Mouse (Mus musculus): ENCODE measurements around the gene Tek.
"Not testable (repeated sequence)": the region's sequence is repeated elsewhere in the genome, so short reads cannot be mapped to it uniquely, and the experiment has no call there.

Tek gene

DNA sequence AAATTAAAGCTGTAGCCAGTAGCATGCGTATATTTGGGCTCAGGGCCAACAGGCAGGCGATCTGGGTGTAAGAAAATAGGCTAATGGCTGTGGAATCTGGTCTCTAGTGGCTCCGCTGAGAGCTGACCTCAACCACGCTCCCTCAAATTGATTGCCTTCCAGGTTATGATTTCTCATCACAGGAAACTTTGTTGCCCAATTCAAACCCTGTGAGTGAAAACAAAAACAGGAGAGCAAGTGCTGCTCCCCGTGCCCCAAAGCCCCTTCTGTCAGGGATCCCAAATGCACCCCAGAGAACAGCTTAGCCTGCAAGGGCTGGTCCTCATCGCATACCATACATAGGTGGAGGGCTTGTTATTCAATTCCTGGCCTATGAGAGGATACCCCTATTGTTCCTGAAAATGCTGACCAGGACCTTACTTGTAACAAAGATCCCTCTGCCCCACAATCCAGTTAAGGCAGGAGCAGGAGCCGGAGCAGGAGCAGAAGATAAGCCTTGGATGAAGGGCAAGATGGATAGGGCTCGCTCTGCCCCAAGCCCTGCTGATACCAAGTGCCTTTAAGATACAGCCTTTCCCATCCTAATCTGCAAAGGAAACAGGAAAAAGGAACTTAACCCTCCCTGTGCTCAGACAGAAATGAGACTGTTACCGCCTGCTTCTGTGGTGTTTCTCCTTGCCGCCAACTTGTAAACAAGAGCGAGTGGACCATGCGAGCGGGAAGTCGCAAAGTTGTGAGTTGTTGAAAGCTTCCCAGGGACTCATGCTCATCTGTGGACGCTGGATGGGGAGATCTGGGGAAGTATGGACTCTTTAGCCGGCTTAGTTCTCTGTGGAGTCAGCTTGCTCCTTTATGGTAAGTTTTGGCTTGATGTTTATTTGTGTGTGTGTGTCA, at the start of gene Tek:
Gene Tek (plus strand): TSS at position 452 of the 894 bp plus-strand sequence.
- DNase-seq (ENCODE audit: low spot score in 2 of 2): peak in 1 of 2 experiments; percentile 35

DNA sequence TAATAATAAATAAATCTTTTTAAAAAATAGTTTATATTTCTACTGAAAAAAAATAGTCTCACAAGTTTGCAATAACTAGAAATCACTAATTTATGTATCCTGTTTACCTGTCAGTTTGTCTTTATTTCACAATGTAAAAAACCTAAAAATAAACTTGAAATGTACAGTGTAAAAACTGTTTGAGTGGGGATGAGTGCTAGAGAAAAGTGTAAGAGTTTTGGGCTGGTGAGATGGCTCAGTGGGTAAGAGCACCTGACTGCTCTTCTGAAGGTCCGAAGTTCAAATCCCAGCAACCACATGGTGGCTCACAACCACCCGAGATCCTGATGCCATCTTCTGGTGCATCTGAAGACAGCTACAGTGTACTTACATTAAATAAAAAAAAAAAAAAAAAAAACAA, 49.3 kb upstream of the Tek start:
- DNase-seq (ENCODE audit: low spot score in 2 of 2): not testable (repeated sequence)

DNA sequence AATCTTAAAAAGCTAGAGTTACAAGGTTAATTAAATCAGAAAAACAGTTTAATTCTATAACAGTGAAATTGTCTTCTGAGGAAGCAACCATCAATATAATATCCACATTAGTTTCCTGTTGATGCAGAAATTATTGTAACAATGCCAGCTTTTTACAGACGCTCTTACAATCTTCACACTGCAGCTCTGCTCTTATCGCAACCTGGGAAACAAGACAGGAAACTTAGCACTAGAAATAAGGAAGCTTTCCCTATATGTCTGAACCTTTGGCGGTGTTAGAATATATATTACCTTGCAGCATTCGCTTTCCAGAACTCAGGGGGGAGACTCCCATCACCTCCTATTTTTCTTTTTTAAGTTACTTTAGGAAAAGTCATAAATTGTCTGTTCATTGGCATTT, 48.0 kb upstream of the Tek start:
- no peak for DNase-seq (ENCODE audit: low spot score in 2 of 2)

DNA sequence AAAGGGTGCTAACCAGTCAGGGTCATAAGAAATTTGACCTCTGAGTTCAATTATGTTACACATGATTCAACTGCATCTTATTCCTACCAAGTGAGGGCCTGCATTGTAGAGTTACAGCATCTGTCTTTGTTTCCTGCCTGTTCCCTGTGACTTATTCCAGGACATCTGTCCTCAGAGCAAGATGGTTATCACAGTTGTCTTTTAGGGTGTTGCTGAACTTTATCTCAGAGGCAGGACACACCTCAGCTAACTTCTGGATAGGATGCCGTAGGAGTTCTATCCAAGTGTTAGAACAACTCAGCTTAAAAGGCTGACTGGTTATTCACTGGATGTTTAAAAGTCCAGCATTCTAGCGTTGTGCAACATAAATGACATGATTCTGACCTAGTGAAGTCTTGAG, 46.9 kb upstream of the Tek start:
- no peak for DNase-seq (ENCODE audit: low spot score in 2 of 2)

DNA sequence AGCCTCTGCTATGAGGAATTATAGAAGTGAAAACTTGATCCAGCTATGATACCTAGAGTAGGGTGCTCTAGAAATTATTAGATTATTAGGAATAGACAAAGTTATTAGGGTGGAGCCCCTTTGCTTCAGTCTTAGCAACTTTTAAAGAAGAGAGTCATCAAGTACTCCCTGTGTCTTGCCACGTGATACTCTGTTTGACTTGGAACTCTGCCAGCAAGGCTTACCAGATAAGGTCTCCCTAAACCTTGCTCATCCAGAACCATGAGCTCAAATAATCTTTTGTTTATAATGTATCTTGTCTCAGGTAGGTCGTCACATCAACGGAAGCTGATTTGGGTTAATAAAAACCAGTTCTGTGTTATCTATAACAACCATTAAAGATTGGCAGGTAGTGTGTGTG, 42.7 kb upstream of the Tek start:
- no peak for DNase-seq (ENCODE audit: low spot score in 2 of 2)

DNA sequence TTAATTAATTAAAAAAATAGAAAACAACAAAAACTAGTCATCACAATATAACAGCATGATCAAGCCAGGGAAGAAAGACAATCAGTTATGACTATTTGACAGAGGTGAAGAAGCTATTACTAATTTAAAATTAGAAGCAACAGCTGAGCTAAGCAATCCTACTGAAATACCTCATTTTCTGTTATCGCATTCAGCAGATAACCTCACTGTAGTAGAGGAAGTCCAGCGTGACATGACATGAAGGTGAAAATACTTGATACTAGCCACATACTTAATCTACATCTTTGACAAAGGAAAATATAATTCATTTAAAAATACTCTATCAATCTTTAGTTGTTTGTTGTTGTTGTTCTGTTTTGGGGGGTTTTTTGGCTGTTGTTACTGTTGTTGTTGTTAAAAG, 28.1 kb upstream of the Tek start:
- DNase-seq (ENCODE audit: low spot score in 2 of 2): no peak

DNA sequence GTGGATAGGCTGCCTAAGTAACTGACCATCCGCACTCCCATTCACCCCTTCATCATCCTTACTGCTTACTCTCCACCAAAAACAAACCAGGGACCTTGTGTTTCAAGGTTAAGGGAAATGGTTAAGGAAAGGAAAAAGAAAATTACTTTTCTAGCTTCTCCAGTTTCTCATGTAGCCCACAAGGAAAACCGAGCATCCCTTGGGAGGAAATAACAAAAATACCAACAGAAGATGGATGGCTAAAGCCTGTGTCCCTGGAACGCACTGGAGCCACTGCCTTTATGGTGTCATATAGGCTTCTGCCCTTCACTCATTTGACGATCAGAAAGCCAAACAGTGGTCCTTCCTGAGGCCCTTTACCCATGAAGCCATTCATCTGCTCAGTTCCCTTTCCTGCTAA, 27.7 kb upstream of the Tek start:
- no peak for DNase-seq (ENCODE audit: low spot score in 2 of 2)

DNA sequence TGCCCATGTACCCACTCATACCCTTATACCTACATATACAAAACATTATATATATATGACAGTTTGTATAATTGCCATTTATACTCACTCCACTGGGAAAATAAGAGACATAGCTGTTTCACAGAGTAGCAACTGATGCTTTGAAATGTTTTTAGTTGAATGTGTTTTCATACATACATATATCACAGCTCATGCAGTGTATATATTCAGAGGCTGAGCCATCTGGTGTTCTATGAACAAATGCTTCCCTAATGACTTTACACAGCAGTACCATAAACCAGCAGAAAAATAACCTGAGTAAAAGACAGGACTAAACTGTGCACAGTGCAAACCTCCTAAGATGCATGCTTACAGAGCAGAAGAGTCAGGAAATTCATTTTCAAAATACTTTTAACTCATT, 25.3 kb upstream of the Tek start:
- DNase-seq (ENCODE audit: low spot score in 2 of 2): no peak

DNA sequence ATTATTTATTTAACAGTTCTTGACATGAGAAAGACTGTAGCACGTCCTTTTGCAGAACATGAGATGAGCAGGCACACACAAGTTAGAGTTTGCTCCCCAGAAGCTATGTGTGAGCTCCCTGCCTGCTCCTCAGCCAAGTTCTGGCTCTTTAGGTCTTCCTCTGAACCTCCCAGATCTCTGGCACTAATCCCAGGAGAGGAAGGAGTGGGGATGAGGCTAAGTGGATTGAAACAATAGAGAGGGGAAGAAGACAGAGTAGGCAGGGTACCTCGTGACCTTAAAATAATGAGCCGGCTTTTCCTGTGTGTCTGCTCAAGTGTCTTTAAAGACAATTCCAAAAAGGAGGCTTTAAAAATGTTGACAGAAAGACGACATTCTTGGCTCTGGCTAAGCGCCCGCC, 23.9 kb upstream of the Tek start:
- DNase-seq (ENCODE audit: low spot score in 2 of 2): no peak

DNA sequence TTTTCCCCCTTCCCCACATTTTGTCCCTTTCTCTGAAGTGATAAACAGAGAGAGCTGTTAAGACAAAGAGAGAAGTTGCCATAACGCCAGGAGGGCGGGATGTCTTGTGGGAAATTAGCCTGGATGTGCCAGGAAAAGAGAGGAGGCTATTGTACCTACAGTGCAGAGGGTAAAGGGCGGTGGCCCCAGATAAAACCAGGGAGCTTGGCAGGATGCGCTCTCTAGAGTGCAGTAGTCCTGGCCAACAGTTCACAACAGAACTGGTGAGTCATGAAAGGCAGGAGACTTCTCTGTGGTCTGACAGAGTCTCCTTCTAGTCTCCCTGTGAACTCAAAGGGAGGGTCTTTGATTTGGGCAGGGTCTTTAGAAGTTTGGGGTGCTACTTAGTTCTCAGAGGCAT, 13.3 kb upstream of the Tek start:
- no peak for DNase-seq (ENCODE audit: low spot score in 2 of 2)

DNA sequence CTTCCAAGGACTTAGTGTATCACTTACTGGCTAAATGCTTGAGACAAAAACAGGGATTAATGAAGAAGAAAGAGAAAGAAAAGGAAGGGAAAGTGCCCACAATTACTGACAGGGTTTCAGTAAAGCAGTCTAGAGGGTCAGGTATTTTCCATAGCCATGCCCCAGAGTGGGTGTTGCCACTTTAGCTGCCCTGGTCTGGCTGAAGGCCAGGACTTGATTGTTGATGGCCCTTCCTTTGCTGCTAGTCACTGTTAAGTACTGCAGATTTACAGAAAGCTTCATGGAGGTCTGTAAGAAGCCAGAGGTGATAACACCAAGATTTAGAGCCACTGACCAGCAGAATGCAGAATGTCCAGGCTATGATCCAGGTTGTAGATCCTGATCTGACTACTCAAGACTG, 6.4 kb upstream of the Tek start:
- DNase-seq (ENCODE audit: low spot score in 2 of 2): no peak

DNA sequence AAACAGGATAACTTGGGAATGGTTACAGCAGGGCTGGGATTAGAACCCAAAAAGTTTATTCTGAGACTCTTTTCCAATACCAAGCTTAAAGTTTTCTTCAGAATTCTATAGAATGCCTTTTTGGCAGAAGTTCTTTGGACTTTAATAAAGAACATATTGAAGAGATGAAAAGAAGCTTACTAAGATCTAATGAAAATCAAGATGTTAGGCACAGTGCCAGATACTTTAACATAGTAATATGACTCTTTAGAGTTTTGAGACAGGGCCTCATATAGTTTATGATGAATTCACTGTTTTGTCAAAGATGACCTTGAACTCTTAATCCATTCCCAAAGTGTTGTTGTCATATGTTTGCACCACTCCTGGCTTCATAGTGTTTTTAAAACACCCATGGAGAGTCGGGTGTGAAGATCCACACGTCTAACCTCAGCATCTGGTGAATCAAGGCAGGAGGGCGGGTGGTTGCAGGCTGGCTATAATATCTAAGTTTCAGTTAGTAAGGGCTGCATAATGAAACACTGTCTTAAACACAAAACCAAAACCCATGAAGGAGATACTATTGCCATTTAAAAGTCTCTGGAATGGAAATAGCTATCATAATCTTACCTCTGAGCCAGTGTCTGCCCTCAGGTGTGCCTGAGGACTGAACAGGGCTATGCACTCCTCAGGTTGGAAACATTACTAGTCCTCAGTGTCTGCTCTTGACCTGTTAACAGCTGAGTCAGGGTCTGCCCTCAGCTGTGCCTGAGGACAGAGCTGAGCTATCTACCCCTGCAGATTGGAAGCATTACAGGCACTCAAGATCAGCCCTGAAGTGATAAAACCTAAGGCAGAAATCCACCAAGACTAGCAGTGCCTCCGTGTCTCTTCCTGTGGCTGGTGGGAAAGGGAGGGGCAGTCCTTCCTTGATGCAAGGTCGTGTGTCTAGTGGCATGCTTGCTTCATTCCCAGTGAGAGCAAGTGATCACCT, 1.5 kb upstream of the Tek start:
- DNase-seq (ENCODE audit: low spot score in 2 of 2): no peak

DNA sequence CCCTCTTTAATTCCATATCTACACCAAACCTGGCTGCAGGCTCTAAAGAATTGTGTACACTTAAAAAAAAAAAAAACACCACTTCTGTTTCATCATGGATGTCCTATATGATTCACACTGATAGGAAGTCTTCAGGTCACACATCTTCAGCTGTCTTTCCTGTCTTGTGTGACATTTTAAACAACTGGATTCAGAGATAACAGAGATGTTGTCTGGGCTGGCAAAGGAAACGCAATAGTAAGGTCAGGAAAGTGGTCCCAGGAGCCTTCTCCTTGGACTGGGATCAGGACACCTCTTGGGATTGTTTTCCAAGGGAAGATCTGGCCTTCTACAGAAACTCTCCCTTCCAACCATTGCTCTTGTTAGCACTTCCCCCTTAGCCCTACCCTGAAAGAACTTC, 2.7 kb downstream of the Tek start:
- no peak for DNase-seq (ENCODE audit: low spot score in 2 of 2)

DNA sequence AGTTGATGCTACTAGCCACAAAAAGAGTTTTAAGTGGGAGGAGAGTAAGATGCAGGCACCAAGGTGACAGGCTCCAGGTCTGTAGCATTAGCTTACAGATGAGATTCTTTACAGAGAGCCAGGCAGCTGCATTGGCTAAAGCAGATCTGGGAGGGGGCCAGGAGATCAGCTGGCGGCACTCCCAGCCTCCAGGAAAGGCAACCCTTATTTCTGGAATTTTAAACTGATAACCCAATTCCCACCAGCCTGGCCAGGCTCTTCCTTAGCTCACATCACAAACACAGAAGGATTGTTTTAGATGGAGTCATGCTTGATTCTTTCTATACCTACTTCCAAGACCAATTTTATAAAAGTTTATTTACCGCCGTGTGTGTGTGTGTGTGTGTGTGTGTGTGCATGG, 6.7 kb downstream of the Tek start:
- no peak for DNase-seq (ENCODE audit: low spot score in 2 of 2)

DNA sequence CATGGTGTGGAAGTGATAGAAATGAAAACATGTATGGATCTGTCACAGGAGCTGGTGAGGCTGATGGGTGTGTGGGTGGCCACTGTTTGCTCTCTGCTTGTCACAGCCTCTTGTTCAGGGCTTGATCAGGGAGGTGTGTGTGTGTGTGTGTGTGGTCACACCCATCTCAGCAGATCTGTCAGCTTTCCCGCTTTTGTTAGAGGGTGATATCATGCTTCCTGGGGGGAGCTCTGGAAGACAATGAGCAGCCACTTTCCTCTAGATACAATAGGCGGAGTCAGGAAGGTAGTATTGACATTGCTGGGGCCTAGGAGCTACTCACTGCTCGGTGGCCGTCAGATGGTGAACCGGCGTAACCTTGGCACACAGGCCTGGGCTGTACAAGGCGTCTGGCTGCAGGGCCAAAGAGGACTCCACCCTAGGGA, 7.3 kb downstream of the Tek start:
- no peak for DNase-seq (ENCODE audit: low spot score in 2 of 2)

DNA sequence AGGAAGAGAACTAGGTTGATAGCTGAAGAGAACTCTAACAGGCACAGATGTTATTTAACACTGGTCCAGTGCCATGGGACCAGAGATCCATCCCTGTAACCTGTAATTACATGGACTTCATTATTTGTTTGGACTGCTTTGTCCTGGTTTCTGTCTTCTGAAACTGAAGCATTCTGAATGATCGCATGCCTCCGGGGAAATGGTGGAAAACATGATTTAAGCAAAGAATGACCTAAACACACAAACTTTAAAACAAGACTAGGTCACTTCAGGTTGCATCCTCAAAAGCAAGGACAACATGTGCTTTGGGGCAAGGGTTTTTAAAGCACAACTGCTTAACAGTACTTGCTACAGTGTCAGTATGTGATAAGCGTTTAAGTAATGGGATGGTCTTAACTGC, 8.2 kb downstream of the Tek start:
- DNase-seq (ENCODE audit: low spot score in 2 of 2): no peak

DNA sequence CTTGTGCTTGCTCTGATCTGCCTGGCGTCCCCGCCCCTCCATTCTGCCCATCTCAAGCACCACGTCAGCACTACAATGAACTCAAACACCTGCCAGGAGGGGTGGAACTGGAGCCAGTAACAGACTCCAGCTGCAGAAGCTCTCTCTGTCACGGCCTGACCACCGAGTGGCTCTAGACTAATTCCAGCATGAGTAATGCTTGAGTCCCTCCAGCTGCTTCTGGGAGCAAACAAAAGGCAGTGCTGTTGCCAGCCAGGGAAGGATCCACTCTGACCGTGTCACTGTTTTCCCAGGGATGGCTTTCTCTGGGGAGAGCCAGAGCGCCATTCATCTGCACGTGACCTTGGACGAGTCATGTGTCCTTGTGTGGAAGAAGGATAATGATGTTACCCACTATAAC, 13.4 kb downstream of the Tek start:
- DNase-seq (ENCODE audit: low spot score in 2 of 2): peak; percentile 55 to 64

DNA sequence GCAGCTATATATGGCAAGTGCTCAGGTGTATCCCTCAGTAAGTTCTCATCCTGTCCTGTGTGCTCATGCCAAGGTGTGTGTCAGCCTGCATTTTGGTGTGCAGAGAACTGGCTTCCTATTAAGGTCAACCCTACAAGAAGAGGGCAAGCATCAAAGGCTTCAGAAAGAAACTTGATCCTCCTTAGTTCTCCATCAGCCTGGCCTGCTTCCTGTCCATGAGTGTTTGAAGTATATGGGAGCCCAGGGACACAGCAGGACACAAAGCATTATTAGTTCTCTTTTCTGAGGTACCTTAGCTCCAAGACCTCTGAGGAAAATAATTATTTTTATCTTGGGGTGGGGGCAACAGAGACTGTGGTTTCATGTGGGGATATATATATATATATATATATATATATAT, 26.1 kb downstream of the Tek start:
- no peak for DNase-seq (ENCODE audit: low spot score in 2 of 2)

DNA sequence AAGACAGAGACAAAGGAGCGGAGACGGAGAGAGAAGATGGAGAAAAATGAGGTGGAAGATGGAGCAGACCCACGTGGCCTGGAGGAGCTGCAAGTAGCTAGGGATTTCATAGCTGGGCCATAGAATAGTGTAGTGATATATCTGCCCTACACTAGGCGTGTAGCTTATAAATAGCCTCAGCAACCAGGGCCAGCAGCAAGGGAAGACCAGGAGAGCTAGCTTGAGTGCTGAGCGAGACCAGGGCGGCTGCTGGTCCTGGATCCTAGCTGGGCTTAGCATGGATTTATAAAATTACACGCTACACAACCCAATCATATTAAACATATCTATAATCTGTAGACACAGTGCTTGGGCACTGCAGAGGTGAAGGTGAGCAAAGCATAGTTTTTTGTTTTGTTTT, 27.1 kb downstream of the Tek start:
- no peak for DNase-seq (ENCODE audit: low spot score in 2 of 2)

DNA sequence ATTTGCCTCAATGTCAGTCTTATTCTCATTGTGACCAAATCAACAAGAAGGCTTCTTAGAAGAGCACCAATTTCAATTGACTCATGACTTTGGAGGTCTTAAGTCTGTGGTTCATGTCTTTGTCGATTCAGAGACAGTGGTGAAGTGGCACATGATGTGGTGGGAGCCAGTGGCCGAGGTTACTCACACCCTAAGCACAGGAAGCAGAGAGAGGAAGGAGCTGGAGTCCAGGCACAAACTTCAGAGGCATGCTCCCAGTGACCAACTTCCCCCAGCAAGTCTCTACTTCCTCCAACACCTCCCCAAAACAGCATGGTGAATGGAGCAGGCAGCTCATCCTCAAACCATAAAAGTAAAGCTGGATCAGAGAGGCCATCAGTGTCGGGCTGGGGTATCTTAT, 29.5 kb downstream of the Tek start:
- DNase-seq (ENCODE audit: low spot score in 2 of 2): no peak

DNA sequence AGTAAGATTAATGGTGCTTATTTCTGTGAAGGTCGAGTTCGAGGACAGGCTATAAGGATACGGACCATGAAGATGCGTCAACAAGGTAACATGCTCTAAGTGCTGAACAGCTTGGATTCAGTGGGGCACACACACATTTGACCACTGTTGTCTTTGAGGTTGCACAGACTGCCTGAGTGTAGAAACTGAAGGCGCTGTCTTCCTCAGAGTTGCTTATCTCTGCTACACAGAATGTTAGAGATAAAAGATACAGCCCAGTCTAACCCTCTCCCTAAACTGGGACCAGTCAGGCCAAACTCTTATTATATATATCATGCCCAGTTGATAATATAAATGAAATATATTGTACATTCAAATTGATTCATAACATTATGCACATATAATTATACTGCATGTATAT, 42.0 kb downstream of the Tek start:
- DNase-seq (ENCODE audit: low spot score in 2 of 2): no peak

DNA sequence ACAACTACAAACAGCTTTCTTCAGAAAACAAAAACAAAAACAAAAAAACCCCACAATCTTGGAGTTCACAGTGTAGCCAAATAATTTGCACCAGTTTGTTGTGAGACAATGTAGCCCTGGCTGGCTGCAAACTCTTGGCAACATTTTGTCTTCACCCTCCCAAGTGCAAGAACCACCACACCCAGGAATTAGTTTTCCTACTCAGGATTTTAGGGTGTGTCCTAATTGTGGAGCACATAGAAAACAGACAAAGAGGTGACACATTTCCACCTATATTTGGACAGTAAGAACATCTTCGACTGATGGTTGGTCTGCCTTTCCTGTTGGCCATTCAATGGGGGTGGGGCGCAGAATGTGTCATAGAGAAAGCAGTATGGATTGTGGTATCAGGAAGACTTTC, 46.8 kb downstream of the Tek start:
- no peak for DNase-seq (ENCODE audit: low spot score in 2 of 2)

DNA sequence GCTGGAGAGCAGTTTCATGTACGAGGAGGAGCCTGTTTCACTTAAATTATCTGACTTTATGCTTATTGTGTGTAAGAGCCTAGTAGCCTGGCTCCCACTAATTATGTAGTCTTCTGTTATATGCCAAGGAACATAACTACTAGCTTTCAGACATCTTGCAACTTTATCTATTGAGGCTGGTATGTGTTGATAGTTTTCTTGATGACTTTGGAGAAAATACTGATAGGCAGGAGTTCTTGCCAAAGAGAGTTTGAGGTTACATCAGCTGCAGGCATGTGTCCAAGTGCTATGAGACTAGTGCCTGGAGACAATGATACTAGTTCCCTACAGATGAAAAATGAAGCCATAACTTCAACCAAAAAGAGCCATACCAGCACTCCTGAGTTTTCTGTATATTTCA, 64.1 kb downstream of the Tek start:
- no peak for DNase-seq (ENCODE audit: low spot score in 2 of 2)
